Mouse (Mus musculus) midbrain, embryonic 14.5 days (tissue): ENCODE results near the gene Fut2. TPM values are rescaled to one million over a fixed set of nuclear protein-coding genes. Genes with fewer than 3 reads are reported as not detected.

Experiments
- ATAC-seq: fragments of 200-750 bp; cut with Nextera tagmentation; 2 replicates; pipeline ENCODE4 v1.8.0; 2017; ENCODE audit warnings: moderate number of reproducible peaks, moderate library complexity; ENCODE audit not compliant: low FRiP score, low TSS enrichment
- DNase-seq: peaks from one replicate; pipeline ENCODE4 v3.0.0-alpha.2; 2015
- H3K27ac ChIP-seq: fragments of 300-500 bp; sonication (generic); replicated peaks from 2 replicates; pipeline ENCODE4 v1.5.1; 2014; ENCODE audit warnings: mild to moderate bottlenecking, low read depth, low read length, moderate library complexity
- H3K27me3 ChIP-seq: fragments of 300-500 bp; sonication (generic); 2 replicates; pipeline ENCODE4 v1.6.1; 2014; ENCODE audit warnings: low read length, control low read depth, mixed read lengths; ENCODE audit not compliant: control insufficient read depth, insufficient read depth
- H3K36me3 ChIP-seq: fragments of 300-500 bp; sonication (generic); 2 replicates; pipeline ENCODE4 v1.6.1; 2014; ENCODE audit warnings: low read length, control low read depth; ENCODE audit not compliant: control insufficient read depth, insufficient read depth
- H3K4me1 ChIP-seq: fragments of 300-500 bp; sonication (generic); 2 replicates; pipeline ENCODE4 v1.6.1; 2014; ENCODE audit warnings: mild to moderate bottlenecking, antibody characterized with exemption, low read length, control low read depth; ENCODE audit not compliant: control insufficient read depth, insufficient read depth
- H3K4me2 ChIP-seq: fragments of 300-500 bp; sonication (generic); 2 replicates; pipeline ENCODE4 v1.6.1; 2014; ENCODE audit warnings: mild to moderate bottlenecking, low read length, moderate library complexity
- H3K4me3 ChIP-seq: fragments of 300-500 bp; sonication (generic); replicated peaks from 2 replicates; pipeline ENCODE4 v1.5.1; 2014; ENCODE audit warnings: low read depth, low read length
- H3K9ac ChIP-seq: fragments of 300-500 bp; sonication (generic); replicated peaks from 2 replicates; pipeline ENCODE4 v1.6.1; 2014; ENCODE audit warnings: mild to moderate bottlenecking, low read length, moderate library complexity
- H3K9me3 ChIP-seq: fragments of 300-500 bp; sonication (generic); 2 replicates; pipeline ENCODE4 v1.6.1; 2016; ENCODE audit warnings: low read length, control low read depth, mixed read lengths; ENCODE audit not compliant: control insufficient read depth
- WGBS: fragments of 180-500 bp; shearing (Covaris S2); extraction: QIAGEN DNeasy Blood & Tissue Kit; methylation state at CpG from one replicate; pipeline ENCODE4 v1.1.7; 2014; 5-methylcytosine and 5-hydroxymethylcytosine counted together
- polyA plus RNA-seq: library from polyadenylated mRNA; unstranded; fragments of >200 nt; fragmentation: Nextera tagmentation; extraction: Ambion mirVana; gene quantifications from 2 replicates; pipeline ENCODE4 v1.2.1, GENCODE M21; 2014

The Fut2 gene
- polyA plus RNA-seq, 1 experiment from 2014 or later = 0.12 TPM

- 89% methylated on average over 6 of the region's 7 CpGs for WGBS
Measured at GRCm38 (mm10) chr7:45697894-45698293, 31.7 kb upstream of the Fut2 start.

DNA sequence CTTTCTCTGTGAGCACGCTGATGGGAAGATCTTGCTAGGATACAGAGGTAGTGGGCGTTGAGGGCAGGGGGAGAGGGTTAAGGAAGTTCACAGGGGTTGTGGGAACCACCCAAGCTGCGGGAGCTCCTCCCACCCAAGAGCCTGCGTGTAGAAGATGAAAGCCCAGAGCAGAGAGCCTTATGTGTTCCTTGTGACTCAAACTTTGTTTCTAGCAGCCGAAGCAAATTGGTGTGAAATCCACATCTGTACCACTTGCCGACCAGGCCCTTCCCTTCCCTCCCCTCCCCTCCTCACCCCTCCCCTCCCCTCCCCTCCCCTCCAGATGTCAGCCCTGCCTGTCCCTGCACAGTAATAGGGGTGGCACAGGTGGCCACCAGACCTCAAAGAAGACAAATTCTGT is 28.9 kb upstream of the Fut2 start:
- Histone ChIP-seq H3K27me3 (peaks cover 5% of the 10 kb centered on the region), H3K36me3 (no peaks in the 10 kb centered on the region), H3K4me2 (no peak overlapping the region), H3K9ac (no peak overlapping the region), H3K4me1 (0 out of 2 replicates have a peak, but pooled peaks cover 2% of the 10 kb centered on the region), H3K9me3 (no peaks in the 10 kb centered on the region), H3K4me3 (no peak overlapping the region), H3K27ac (no peak overlapping the region)
- no peak for ATAC-seq
- 8% methylated on average over 6 of the region's 6 CpGs for WGBS
- no peak for DNase-seq

More at GRCm38 (mm10) chr7:45697894-45698293, 31.7 kb upstream of the Fut2 start:
- Histone ChIP-seq H3K27ac (no peak overlapping the region), H3K36me3 (no peaks in the 10 kb centered on the region), H3K9ac (no peak overlapping the region), H3K4me1 (peaks cover 17% of the 10 kb centered on the region), H3K27me3 (peaks cover 5% of the 10 kb centered on the region), H3K9me3 (no peaks in the 10 kb centered on the region), H3K4me2 (no peak overlapping the region), H3K4me3 (no peak overlapping the region)
- DNase-seq (no peak), ATAC-seq (no peak)

DNA sequence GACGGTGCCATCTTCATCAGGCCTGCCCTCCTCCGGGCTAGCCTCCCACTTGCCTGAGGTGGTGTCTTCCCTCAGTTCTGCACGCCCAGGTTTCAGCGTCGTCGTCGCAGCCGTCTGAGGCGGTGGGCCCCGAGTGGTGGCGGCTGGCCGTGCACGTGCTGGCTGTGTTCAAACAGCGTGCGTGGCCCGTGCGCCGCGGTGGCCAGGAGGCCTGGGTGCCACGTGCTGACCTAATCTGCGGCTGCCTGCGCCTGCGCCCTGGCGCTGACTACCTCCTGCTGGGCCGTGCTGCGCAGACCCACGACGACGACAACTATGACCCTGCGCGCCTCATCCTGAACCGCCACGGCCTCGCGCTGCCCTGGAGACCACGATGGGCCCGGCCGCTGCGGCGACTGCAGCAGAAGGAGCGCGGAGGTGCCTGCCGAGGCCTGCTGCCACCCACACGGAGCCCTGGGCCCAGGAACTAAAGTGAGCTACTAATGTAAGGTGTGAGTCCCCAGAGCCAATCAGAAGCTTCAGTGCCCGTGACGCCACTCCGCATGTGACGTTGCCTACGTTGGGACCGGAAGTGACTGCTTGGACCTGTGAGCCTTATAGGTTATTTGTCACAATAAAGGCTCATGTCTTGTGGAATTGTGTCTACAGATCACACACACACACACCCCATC is 27.9 kb upstream of the Fut2 start, which contains the start of gene Sec1:
TSS of gene Sec1 (minus strand) at position 482 of the 671 bp plus-strand sequence.
- Histone ChIP-seq H3K4me1 (no peaks in the 10 kb centered on the region), H3K27me3 (peaks cover 5% of the 10 kb centered on the region; the same call in 1 of the 2 replicates), H3K4me2 (no peak within 1 kb of the TSS), H3K9ac (no peak within 1 kb of the TSS), H3K36me3 (no peaks in the 10 kb centered on the region), H3K4me3 (no peak within 1 kb of the TSS), H3K9me3 (no peaks in the 10 kb centered on the region), H3K27ac (no peak within 1 kb of the TSS)
- ATAC-seq (no peak), DNase-seq (no peak)
- 91% methylated on average over 50 of the region's 50 CpGs for WGBS

GRCm38 (mm10) chr7:45692364-45692763 is 26.2 kb upstream of the Fut2 start:
- Histone ChIP-seq H3K4me3 (no peak overlapping the region), H3K27ac (no peak overlapping the region), H3K27me3 (no peaks in the 10 kb centered on the region), H3K4me1 (no peaks in the 10 kb centered on the region), H3K9me3 (no peaks in the 10 kb centered on the region), H3K36me3 (no peaks in the 10 kb centered on the region), H3K4me2 (no peak overlapping the region), H3K9ac (no peak overlapping the region)
- WGBS = 82% methylated on average over 2 of the region's 2 CpGs
- ATAC-seq (no peak), DNase-seq (no peak)

GRCm38 (mm10) chr7:45689800-45690199 is 23.6 kb upstream of the Fut2 start:
- Histone ChIP-seq H3K4me2 (no peak overlapping the region), H3K27ac (no peak overlapping the region), H3K27me3 (no peaks in the 10 kb centered on the region), H3K36me3 (no peaks in the 10 kb centered on the region), H3K9ac (no peak overlapping the region), H3K4me3 (no peak overlapping the region), H3K9me3 (no peaks in the 10 kb centered on the region), H3K4me1 (no peaks in the 10 kb centered on the region)
- ATAC-seq (no peak), DNase-seq (no peak)
- WGBS = 81% methylated on average over 11 of the region's 11 CpGs

DNA sequence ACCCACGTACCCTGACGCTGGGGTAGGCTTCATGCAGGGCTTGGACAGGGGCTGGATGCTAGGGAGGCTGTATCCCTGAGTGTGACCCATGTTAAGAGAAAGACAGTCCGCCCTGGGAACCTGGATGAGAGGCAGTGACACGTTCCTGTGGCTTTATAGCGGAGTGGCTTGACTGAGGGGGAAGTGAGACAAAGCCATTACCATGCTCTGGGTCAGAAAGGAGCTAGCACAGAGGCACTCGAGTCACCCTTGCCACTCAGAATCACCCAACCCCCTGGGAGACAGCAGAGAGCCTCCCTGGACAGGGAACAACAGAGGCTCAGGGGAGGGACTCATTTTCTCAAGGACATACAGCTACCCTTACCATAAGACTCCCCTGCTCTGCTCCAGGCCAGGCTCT is 22.9 kb upstream of the Fut2 start:
- no peak for ATAC-seq
- 70% methylated on average over 6 of the region's 6 CpGs for WGBS
- Histone ChIP-seq H3K4me2 (no peak overlapping the region), H3K9ac (no peak overlapping the region), H3K36me3 (no peaks in the 10 kb centered on the region), H3K27me3 (no peaks in the 10 kb centered on the region), H3K4me3 (no peak overlapping the region), H3K4me1 (no peaks in the 10 kb centered on the region), H3K27ac (no peak overlapping the region), H3K9me3 (no peaks in the 10 kb centered on the region)
- no peak for DNase-seq

GRCm38 (mm10) chr7:45686841-45687240 is 20.6 kb upstream of the Fut2 start:
- H3K4me2 ChIP-seq = no peak overlapping the region
- H3K27me3 ChIP-seq = no peaks in the 10 kb centered on the region
- no peaks in the 10 kb centered on the region for H3K9me3 ChIP-seq
- DNase-seq = no peak
- H3K4me1 ChIP-seq = no peaks in the 10 kb centered on the region
- H3K27ac ChIP-seq = no peak overlapping the region
- no peak for ATAC-seq
- H3K36me3 ChIP-seq = no peaks in the 10 kb centered on the region
- H3K4me3 ChIP-seq = no peak overlapping the region
- WGBS = 78% methylated on average over 3 of the region's 3 CpGs
- no peak overlapping the region for H3K9ac ChIP-seq

DNA sequence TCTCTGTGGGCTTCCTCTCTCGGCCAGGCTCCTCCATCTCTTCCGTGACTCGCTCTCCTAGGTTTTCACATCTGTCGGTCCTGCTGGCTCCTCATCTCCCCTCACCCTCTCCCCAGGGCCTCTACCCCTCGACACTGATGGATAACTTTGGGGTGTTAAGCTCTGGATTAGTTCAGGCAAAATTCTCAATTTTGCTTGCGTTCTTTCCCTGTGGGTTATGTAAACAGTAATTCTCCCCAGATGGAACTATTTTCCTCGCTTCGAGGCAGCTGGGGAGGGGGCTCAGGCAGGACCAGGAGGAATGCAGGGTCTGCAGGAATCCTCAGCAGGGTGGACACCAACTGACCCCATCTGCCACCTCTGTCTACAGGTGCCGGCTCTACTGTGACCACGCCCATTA is 19.6 kb upstream of the Fut2 start:
- no peak overlapping the region for H3K4me2 ChIP-seq
- no peaks in the 10 kb centered on the region for H3K4me1 ChIP-seq
- WGBS = 73% methylated on average over 10 of the region's 10 CpGs
- H3K9me3 ChIP-seq = no peaks in the 10 kb centered on the region
- no peak overlapping the region for H3K9ac ChIP-seq
- no peak for DNase-seq
- no peaks in the 10 kb centered on the region for H3K27me3 ChIP-seq
- no peaks in the 10 kb centered on the region for H3K36me3 ChIP-seq
- H3K4me3 ChIP-seq = no peak overlapping the region
- H3K27ac ChIP-seq = no peak overlapping the region
- ATAC-seq = no peak

GRCm38 (mm10) chr7:45683396-45684050 is 17.3 kb upstream of the Fut2 start, which contains the start of gene Ntn5:
Gene Ntn5 (plus strand): TSS chr7:45684022.
- no peaks in the 10 kb centered on the region for H3K4me1 ChIP-seq
- no peak within 1 kb of the TSS for H3K27ac ChIP-seq
- no peak for ATAC-seq
- DNase-seq = no peak
- no peaks in the 10 kb centered on the region for H3K27me3 ChIP-seq
- H3K4me2 ChIP-seq = no peak within 1 kb of the TSS
- no peaks in the 10 kb centered on the region for H3K36me3 ChIP-seq
- H3K4me3 ChIP-seq = no peak within 1 kb of the TSS
- no peak within 1 kb of the TSS for H3K9ac ChIP-seq
- no peaks in the 10 kb centered on the region for H3K9me3 ChIP-seq
- 78% methylated on average over 7 of the region's 7 CpGs for whole genome bisulfite sequencing
